Mouse (Mus musculus) lung, embryonic 14.5 days (tissue): Measurements from ENCODE around the gene Parvg. TPM values are rescaled to one million over a fixed set of nuclear protein-coding genes. Genes with fewer than 3 reads are reported as not detected.
"Not testable (repeated sequence)": the region's sequence is repeated elsewhere in the genome, so short reads cannot be mapped to it uniquely, and the experiment has no call there.

ENCODE experiments used
- ATAC-seq: fragments of 200-750 bp; cut with Nextera tagmentation; 2 replicates; pipeline ENCODE4 v1.8.0; 2017; ENCODE audit warnings: mild to moderate bottlenecking, moderate TSS enrichment, moderate library complexity; ENCODE audit not compliant: insufficient read depth
- DNase-seq: peaks from one replicate; pipeline ENCODE4 v3.0.0-alpha.2; 2015
- H3K27ac ChIP-seq: fragments of 300-500 bp; sonication (generic); 2 replicates; pipeline ENCODE4 v1.5.1; 2014; ENCODE audit warnings: low read depth, mild to moderate bottlenecking, moderate library complexity
- H3K27me3 ChIP-seq: fragments of 300-500 bp; sonication (generic); 2 replicates; pipeline ENCODE4 v1.6.1; 2014; ENCODE audit warnings: low read length, control low read depth; ENCODE audit not compliant: insufficient read depth
- H3K36me3 ChIP-seq: fragments of 300-500 bp; sonication (generic); 2 replicates; pipeline ENCODE4 v1.6.1; 2014; ENCODE audit warnings: control low read depth; ENCODE audit not compliant: insufficient read depth
- H3K4me1 ChIP-seq: fragments of 300-500 bp; sonication (generic); 2 replicates; pipeline ENCODE4 v1.6.1; 2014; ENCODE audit warnings: antibody characterized with exemption, control low read depth; ENCODE audit not compliant: insufficient read depth
- H3K4me2 ChIP-seq: fragments of 300-500 bp; sonication (generic); 2 replicates; pipeline ENCODE4 v1.6.1; 2014; ENCODE audit warnings: mild to moderate bottlenecking
- H3K4me3 ChIP-seq: fragments of 300-500 bp; sonication (generic); 2 replicates; pipeline ENCODE4 v1.5.1; 2014; ENCODE audit warnings: low read depth, low read length
- H3K9ac ChIP-seq: fragments of 300-500 bp; sonication (generic); 2 replicates; pipeline ENCODE4 v1.6.1; 2014
- H3K9me3 ChIP-seq: fragments of 300-500 bp; sonication (generic); 2 replicates; pipeline ENCODE4 v1.6.1; 2016; ENCODE audit warnings: low read depth, low read length, control low read depth
- CTCF ChIP-seq: IDR thresholded peaks from 2 replicates; pipeline ENCODE4 v1.5.1; 2016; ENCODE audit warnings: antibody characterized with exemption, low read depth
- whole genome bisulfite sequencing: fragments of 180-500 bp; shearing (Covaris S2); extraction: QIAGEN DNeasy Blood & Tissue Kit; methylation state at CpG from one replicate; pipeline ENCODE4 v1.1.7; 2014; 5-methylcytosine and 5-hydroxymethylcytosine counted together
- polyA plus RNA-seq: library from polyadenylated mRNA; unstranded; fragments of >200 nt; fragmentation: Nextera tagmentation; extraction: Ambion mirVana; gene quantifications from 2 replicates; pipeline ENCODE4 v1.2.1, GENCODE M21; 2014

Parvg gene
- polyA plus RNA-seq, 1 experiment from 2014 or later: 1.7 TPM

DNA sequence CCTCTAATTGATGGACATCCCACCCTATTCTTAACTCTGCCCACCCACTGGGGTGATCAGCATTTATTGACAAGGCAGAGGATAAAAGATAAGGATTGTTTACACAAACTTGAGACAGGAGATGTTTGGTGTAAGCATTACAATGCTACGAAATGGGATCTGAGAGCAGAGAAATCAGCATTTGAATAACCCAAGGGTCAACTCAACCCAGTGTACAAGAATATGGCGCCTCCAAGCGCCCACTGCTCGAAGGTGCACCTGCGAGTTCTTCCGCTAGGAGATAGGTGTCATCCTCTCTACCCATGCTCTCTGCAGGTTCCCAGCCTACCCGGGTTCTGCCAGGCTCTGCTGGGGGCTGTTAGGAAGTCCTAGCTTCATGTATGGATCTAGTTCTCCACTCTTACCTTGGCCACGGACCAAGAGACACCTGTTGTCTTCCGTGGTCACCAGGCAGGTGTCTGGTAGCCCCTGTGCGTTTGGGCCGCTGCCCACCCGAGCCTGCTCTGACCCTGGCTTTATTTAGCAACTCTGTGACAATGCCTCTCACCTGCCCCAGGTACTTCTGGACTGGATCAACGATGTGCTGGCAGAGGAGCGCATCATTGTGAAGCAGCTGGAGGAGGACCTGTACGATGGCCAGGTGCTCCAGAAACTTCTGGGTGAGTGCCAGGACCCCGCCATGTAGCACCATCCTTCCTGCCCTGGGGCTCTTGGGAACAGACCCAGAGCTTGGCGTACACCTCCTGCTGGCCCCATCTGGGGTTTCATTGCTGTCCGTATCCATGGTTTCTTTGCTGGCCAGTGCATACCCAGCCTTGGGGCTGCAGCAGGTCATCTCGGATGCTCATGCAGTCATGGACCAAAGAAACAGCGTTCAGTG lies 41.4 kb upstream of the Parvg start:
- WGBS: 67% methylated on average over 20 of the region's 20 CpGs
- no peak for TF ChIP-seq CTCF

DNA sequence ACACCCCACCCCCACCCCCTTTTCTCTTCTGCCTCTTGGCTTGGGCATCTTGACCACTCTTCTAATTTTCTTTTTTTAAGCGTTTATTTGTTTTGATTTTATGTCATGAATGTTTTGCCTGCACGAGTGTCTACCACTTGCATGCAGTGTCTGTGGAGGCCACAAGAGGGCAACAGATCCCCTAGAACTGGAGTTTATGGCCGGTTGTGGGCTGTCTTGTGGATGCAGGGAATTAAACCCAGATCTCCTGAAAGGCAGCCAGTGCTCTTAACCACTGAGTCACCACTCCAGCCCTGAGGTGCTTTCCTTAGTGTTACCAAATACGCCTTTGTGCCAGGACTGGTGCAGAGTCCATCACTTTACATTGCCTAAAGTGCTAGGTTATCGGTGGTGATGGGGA lies 39.8 kb upstream of the Parvg start:
- no peaks in the 10 kb centered on the region for H3K4me1 ChIP-seq
- H3K9me3 ChIP-seq: no peaks in the 10 kb centered on the region
- no peak overlapping the region for H3K9ac ChIP-seq
- no peak for ATAC-seq
- no peaks in the 10 kb centered on the region for H3K27me3 ChIP-seq
- WGBS: 63% methylated on average over 5 of the region's 5 CpGs
- peak; percentile 59 for DNase-seq
- H3K36me3 ChIP-seq: no peaks in the 10 kb centered on the region
- H3K4me2 ChIP-seq: no peak overlapping the region
- H3K27ac ChIP-seq: no peak overlapping the region
- TF ChIP-seq CTCF: peak; percentile 79
- no peak overlapping the region for H3K4me3 ChIP-seq

More for the DNA sequence above, 41.4 kb upstream of the Parvg start:
- Histone ChIP-seq H3K36me3 (no peaks in the 10 kb centered on the region), H3K4me3 (no peak overlapping the region), H3K4me2 (no peak overlapping the region), H3K9ac (no peak overlapping the region), H3K27ac (no peak overlapping the region), H3K27me3 (no peaks in the 10 kb centered on the region), H3K9me3 (no peaks in the 10 kb centered on the region), H3K4me1 (no peaks in the 10 kb centered on the region)
- ATAC-seq (no peak), DNase-seq (no peak)

- no peaks in the 10 kb centered on the region for H3K4me1 ChIP-seq
- ATAC-seq: no peak
- H3K4me2 ChIP-seq: no peak overlapping the region
- H3K27ac ChIP-seq: no peak overlapping the region
- TF ChIP-seq CTCF: no peak
- no peak for DNase-seq
- no peak overlapping the region for H3K9ac ChIP-seq
- no peaks in the 10 kb centered on the region for H3K27me3 ChIP-seq
- no peaks in the 10 kb centered on the region for H3K9me3 ChIP-seq
- no peaks in the 10 kb centered on the region for H3K36me3 ChIP-seq
- 79% methylated on average over 7 of the region's 7 CpGs for WGBS
- H3K4me3 ChIP-seq: no peak overlapping the region
These were observed 38.4 kb upstream of the Parvg start for GRCm38 (mm10) chr15:84285453-84285852.

DNA sequence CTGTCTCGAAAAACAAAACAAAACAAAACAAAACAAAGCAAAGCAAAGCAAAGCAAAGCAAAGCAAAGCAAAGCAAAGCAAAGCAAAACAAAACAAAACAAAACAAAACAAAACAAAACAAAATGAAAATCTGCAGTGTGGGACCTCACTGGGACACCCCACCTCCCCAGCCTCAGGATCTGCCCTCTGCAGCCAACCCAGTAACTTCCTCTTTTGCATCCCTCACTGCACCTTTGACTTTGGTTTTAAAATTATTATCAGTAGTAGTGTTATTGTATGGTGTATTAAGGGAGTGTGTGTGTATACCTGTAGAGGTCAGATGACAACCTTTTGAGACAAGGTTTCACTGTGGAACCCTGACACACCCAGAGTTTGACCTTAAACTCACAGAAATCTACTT lies 34.9 kb upstream of the Parvg start:
- not testable (repeated sequence) for ATAC-seq, H3K27me3 ChIP-seq, H3K4me2 ChIP-seq, DNase-seq, H3K9ac ChIP-seq, H3K27ac ChIP-seq, H3K4me3 ChIP-seq, H3K36me3 ChIP-seq, H3K9me3 ChIP-seq, H3K4me1 ChIP-seq
- 93% methylated on average over 1 of the region's 1 CpGs for WGBS

DNA sequence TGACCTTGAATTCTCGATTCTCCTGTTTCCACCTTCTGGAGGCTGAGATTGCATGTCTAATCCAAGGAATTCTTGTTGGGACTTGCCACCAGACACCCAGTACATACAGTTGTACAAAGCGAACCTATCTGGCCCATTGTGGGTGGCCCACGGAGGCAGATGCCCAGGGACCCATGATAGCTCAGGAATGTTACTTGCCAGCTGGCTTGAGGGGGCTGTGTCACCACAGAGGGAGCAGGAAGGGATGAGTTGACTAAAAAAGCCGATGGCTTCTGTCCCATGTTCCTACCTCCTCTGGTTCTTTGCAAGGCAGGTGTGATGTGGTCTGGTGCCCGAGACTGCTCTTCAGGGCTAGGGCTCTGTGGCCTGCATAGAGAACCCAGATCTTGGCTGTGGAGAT lies 32.7 kb upstream of the Parvg start:
- H3K9ac ChIP-seq: no peak overlapping the region
- 83% methylated on average over 5 of the region's 5 CpGs for whole genome bisulfite sequencing
- no peaks in the 10 kb centered on the region for H3K36me3 ChIP-seq
- no peaks in the 10 kb centered on the region for H3K27me3 ChIP-seq
- H3K4me2 ChIP-seq: no peak overlapping the region
- no peak overlapping the region for H3K27ac ChIP-seq
- no peaks in the 10 kb centered on the region for H3K4me1 ChIP-seq
- no peak for TF ChIP-seq CTCF
- H3K9me3 ChIP-seq: no peaks in the 10 kb centered on the region
- no peak overlapping the region for H3K4me3 ChIP-seq
- DNase-seq (no peak), ATAC-seq (no peak)

- Histone ChIP-seq H3K36me3 (no peaks in the 10 kb centered on the region), H3K9me3 (no peaks in the 10 kb centered on the region), H3K4me2 (no peak overlapping the region), H3K4me3 (no peak overlapping the region), H3K27me3 (no peaks in the 10 kb centered on the region), H3K9ac (no peak overlapping the region), H3K27ac (no peak overlapping the region), H3K4me1 (peaks cover 2% of the 10 kb centered on the region; the same call in 1 of the 2 replicates)
- DNase-seq (no peak), ATAC-seq (no peak)
- no peak for TF ChIP-seq CTCF
- 79% methylated on average over 12 of the region's 12 CpGs for WGBS
These were observed 30.2 kb upstream of the Parvg start for GRCm38 (mm10) chr15:84293590-84293989.

DNA sequence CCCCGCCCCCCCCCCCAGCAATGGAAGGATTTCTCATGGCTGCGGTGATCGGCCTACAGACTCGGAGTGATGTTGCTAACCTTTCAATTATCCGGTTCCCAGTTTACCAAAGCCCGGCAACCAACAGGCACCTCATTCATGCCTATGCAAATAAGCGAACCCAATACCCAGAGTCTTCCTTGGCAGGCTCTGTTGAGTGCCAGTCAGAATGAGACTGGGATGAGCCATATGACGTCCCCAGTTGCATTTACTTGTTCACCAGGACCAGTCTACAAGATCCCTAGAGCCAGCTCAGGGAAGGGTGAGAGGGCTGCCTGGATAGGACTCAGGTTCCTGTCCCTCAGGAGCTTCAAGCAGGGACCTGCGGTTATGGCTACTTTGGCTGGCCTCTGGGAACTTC lies 29.4 kb upstream of the Parvg start:
- H3K4me3 ChIP-seq: no peak overlapping the region
- H3K9ac ChIP-seq: no peak overlapping the region
- H3K9me3 ChIP-seq: no peaks in the 10 kb centered on the region
- H3K27ac ChIP-seq: no peak overlapping the region
- no peaks in the 10 kb centered on the region for H3K36me3 ChIP-seq
- DNase-seq: no peak
- no peak for ATAC-seq
- no peak overlapping the region for H3K4me2 ChIP-seq
- TF ChIP-seq CTCF: no peak
- WGBS: 84% methylated on average over 9 of the region's 9 CpGs
- no peaks in the 10 kb centered on the region for H3K27me3 ChIP-seq
- H3K4me1 ChIP-seq: peaks cover 7% of the 10 kb centered on the region; the same call in 1 of the 2 replicates
